Mouse (Mus musculus): Measurements from ENCODE around the gene Kcnq1.

DNA sequence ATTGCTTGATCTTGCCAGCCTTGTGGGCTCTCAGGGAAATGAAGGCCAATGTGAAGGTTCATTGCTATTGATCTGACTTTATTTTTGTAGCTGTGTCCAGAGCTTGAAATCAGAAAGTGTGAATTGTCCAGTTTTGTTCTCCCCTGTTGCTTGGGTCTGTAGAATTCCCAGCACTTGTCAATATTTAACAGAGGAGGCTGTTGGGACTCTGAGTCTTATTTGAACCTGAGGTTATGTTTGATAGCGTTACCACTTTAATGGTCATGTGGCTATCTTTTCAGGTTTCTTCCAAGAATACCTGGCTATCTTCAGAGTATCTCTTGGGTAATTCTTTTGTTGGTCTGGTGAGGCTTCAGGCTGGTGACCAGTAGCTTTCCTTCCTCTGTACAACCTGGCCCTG is 201.8 kb downstream of the Kcnq1 start:
- TF ChIP-seq CTCF (IDR thresholded peaks at IDR 0.05; ENCODE audit: extremely low read depth, insufficient read depth, low read length), result no peak
- no peak for TF ChIP-seq POLR2A (IDR thresholded peaks at IDR 0.05; ENCODE audit: extremely low read depth, insufficient read depth, low read length)
